Mouse (Mus musculus) embryonic facial prominence, embryonic 14.5 days (tissue): ENCODE measurements around the gene Zdhhc5. TPM values are rescaled to one million over a fixed set of nuclear protein-coding genes. Genes with fewer than 3 reads are reported as not detected.
"Not testable (repeated sequence)": the region's sequence is repeated elsewhere in the genome, so short reads cannot be mapped to it uniquely, and the experiment has no call there.

Experiments used
- ATAC-seq: fragments of 200-750 bp; cut with Nextera tagmentation; 2 replicates; pipeline ENCODE4 v1.8.0; 2017; ENCODE audit warnings: low read depth, moderate number of reproducible peaks, moderate TSS enrichment
- DNase-seq: peaks from one replicate; pipeline ENCODE4 v3.0.0-alpha.2; 2015; ENCODE audit warnings: low spot score
- H3K27ac ChIP-seq: fragments of 300-500 bp; sonication (generic); replicated peaks from 2 replicates; pipeline ENCODE4 v1.5.1; 2014; ENCODE audit warnings: low read depth, mild to moderate bottlenecking, low read length, moderate library complexity
- H3K27me3 ChIP-seq: fragments of 300-500 bp; sonication (generic); replicated peaks from 2 replicates; pipeline ENCODE4 v1.6.1; 2014; ENCODE audit warnings: low read length; ENCODE audit not compliant: control insufficient read depth, insufficient read depth
- H3K36me3 ChIP-seq: fragments of 300-500 bp; sonication (generic); 2 replicates; pipeline ENCODE4 v1.6.1; 2014; ENCODE audit warnings: low read length, mixed read lengths; ENCODE audit not compliant: control insufficient read depth, insufficient read depth
- H3K4me1 ChIP-seq: fragments of 300-500 bp; sonication (generic); 2 replicates; pipeline ENCODE4 v1.6.1; 2014; ENCODE audit warnings: antibody characterized with exemption, low read length; ENCODE audit not compliant: control insufficient read depth, insufficient read depth
- H3K4me2 ChIP-seq: fragments of 300-500 bp; sonication (generic); 2 replicates; pipeline ENCODE4 v1.6.1; 2014; ENCODE audit warnings: low read depth, mild to moderate bottlenecking, low read length, moderate library complexity, mixed read lengths
- H3K4me3 ChIP-seq: fragments of 300-500 bp; sonication (generic); 2 replicates; pipeline ENCODE4 v1.5.1; 2014; ENCODE audit warnings: low read depth, mild to moderate bottlenecking, low read length
- H3K9ac ChIP-seq: fragments of 300-500 bp; sonication (generic); 2 replicates; pipeline ENCODE4 v1.6.1; 2014; ENCODE audit warnings: low read depth, mild to moderate bottlenecking, low read length, moderate library complexity, mixed read lengths
- H3K9me3 ChIP-seq: fragments of 300-500 bp; sonication (generic); 2 replicates; pipeline ENCODE4 v1.6.1; 2016; ENCODE audit warnings: low read length; ENCODE audit not compliant: control insufficient read depth
- WGBS: fragments of 180-500 bp; shearing (Covaris S2); extraction: QIAGEN DNeasy Blood & Tissue Kit; methylation state at CpG from one replicate; pipeline ENCODE4 v1.1.7; 2014; 5-methylcytosine and 5-hydroxymethylcytosine counted together
- polyA plus RNA-seq: library from polyadenylated mRNA; unstranded; fragments of >200 nt; fragmentation: Nextera tagmentation; extraction: Ambion mirVana; gene quantifications from 2 replicates; pipeline ENCODE4 v1.2.1, GENCODE M21; 2014

Zdhhc5 gene
- polyA plus RNA-seq, 1 experiment from 2014 or later = 31.6 TPM

GRCm38 (mm10) chr2:84728191-84728590 lies 13.2 kb upstream of the Zdhhc5 start:
- H3K27ac ChIP-seq, ATAC-seq, H3K9me3 ChIP-seq, H3K4me2 ChIP-seq, H3K27me3 ChIP-seq, H3K9ac ChIP-seq, H3K4me3 ChIP-seq, DNase-seq: not testable (repeated sequence)
- H3K4me1 ChIP-seq = peaks cover 11% of the 10 kb centered on the region; the same call in 1 of the 2 replicates
- 78% methylated on average over 5 of the region's 5 CpGs for WGBS
- peaks cover 25% of the 10 kb centered on the region for H3K36me3 ChIP-seq

GRCm38 (mm10) chr2:84727172-84727858 lies 12.3 kb upstream of the Zdhhc5 start, which contains the start of gene Clp1:
Clp1 (minus strand) TSS chr2:84727350.
- no peaks in the 10 kb centered on the region for H3K27me3 ChIP-seq
- peaks cover 26% of the 10 kb centered on the region for H3K36me3 ChIP-seq
- H3K9me3 ChIP-seq = no peaks in the 10 kb centered on the region
- H3K4me3 ChIP-seq = peak within 1 kb of the TSS; percentile 61
- peak within 1 kb of the TSS; percentile 70 for H3K9ac ChIP-seq
- WGBS = under 1% methylated on average over 39 of the region's 39 CpGs
- peak within 1 kb of the TSS; percentile 87 for H3K27ac ChIP-seq
- H3K4me1 ChIP-seq = peaks cover 11% of the 10 kb centered on the region; the same call in 1 of the 2 replicates
- ATAC-seq (peak; percentile 97), DNase-seq (peak; percentile 99)
- H3K4me2 ChIP-seq = peak within 1 kb of the TSS; percentile 63

GRCm38 (mm10) chr2:84726716-84727115 lies 11.7 kb upstream of the Zdhhc5 start:
- Histone ChIP-seq H3K36me3 (peaks cover 26% of the 10 kb centered on the region), H3K4me1 (peaks cover 11% of the 10 kb centered on the region; the same call in 1 of the 2 replicates), H3K4me3 (peak overlapping the region; percentile 61), H3K27ac (no peak overlapping the region), H3K9ac (peak overlapping the region; percentile 69), H3K4me2 (peak overlapping the region; percentile 63), H3K9me3 (no peaks in the 10 kb centered on the region), H3K27me3 (no peaks in the 10 kb centered on the region)
- DNase-seq (no peak), ATAC-seq (no peak)
- 2% methylated on average over 9 of the region's 9 CpGs for whole genome bisulfite sequencing

- H3K27ac ChIP-seq = no peak overlapping the region
- DNase-seq (no peak), ATAC-seq (no peak)
- WGBS = 93% methylated on average over 10 of the region's 10 CpGs
- peaks cover 31% of the 10 kb centered on the region for H3K36me3 ChIP-seq
- peaks cover 11% of the 10 kb centered on the region; the same call in 1 of the 2 replicates for H3K4me1 ChIP-seq
- peak overlapping the region; percentile 63; the same call in 1 of the 2 replicates for H3K4me2 ChIP-seq
- no peak overlapping the region for H3K4me3 ChIP-seq
- H3K9ac ChIP-seq = no peak overlapping the region
- H3K27me3 ChIP-seq = no peaks in the 10 kb centered on the region
- no peaks in the 10 kb centered on the region for H3K9me3 ChIP-seq
These were observed 10.8 kb upstream of the Zdhhc5 start for GRCm38 (mm10) chr2:84725770-84726169.

DNA sequence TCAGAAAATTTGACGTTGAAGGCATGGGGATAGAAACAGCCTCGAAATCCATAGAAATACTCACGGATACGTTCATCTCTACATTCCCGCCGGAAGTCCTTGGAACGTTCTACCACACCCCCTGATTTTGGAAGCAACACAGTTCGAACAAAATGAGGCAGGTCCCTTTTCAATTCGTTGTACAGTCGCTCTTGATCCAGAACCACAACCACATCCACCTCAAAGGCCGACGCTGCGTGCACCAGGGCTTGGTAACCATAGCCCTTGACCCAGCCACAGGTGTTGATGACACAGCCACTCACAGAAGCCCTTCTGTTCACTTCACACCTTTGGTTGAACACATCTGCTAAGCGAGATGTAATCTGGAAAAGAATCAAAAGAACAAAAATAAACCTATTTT lies 8.9 kb upstream of the Zdhhc5 start:
- Histone ChIP-seq H3K4me1 (peaks cover 11% of the 10 kb centered on the region; the same call in 1 of the 2 replicates), H3K27ac (no peak overlapping the region), H3K4me3 (no peak overlapping the region), H3K9me3 (no peaks in the 10 kb centered on the region), H3K36me3 (peaks cover 31% of the 10 kb centered on the region), H3K4me2 (no peak overlapping the region), H3K9ac (no peak overlapping the region), H3K27me3 (no peaks in the 10 kb centered on the region)
- WGBS = 93% methylated on average over 14 of the region's 14 CpGs
- DNase-seq (no peak), ATAC-seq (no peak)

GRCm38 (mm10) chr2:84721182-84721581 lies 6.2 kb upstream of the Zdhhc5 start:
- Histone ChIP-seq H3K9me3 (no peaks in the 10 kb centered on the region), H3K4me3 (no peak overlapping the region), H3K9ac (no peak overlapping the region), H3K27ac (no peak overlapping the region), H3K27me3 (no peaks in the 10 kb centered on the region), H3K4me1 (0 out of 2 replicates have a peak, but pooled peaks cover 1% of the 10 kb centered on the region), H3K4me2 (no peak overlapping the region), H3K36me3 (peaks cover 31% of the 10 kb centered on the region)
- WGBS = 73% methylated on average over 3 of the region's 3 CpGs
- DNase-seq = no peak
- ATAC-seq = no peak

DNA sequence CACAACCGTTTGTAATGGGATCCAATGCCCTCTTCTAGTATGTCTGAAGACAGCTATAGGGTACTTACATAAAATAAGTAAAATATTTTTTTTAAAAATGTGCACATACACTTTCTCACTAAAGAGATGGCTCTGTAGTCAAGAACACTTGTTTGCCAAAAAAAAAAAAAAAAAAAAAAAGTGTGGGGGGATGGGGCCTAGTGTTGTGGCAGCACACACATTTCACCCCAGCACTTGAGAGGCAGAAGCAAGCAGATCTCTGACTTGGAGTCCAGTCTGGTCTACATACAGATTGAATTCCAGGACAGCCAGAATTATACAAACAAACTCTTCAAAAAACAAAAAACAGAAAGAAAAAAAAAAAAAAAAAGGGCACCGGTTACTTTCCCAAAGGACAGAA lies 5.7 kb upstream of the Zdhhc5 start:
- DNase-seq (no peak), ATAC-seq (no peak)
- H3K36me3 ChIP-seq = peaks cover 30% of the 10 kb centered on the region
- no peak overlapping the region for H3K9ac ChIP-seq
- no peak overlapping the region for H3K4me2 ChIP-seq
- no peak overlapping the region for H3K27ac ChIP-seq
- WGBS = 85% methylated on average over 2 of the region's 2 CpGs
- H3K9me3 ChIP-seq = no peaks in the 10 kb centered on the region
- no peaks in the 10 kb centered on the region for H3K4me1 ChIP-seq
- no peaks in the 10 kb centered on the region for H3K27me3 ChIP-seq
- no peak overlapping the region for H3K4me3 ChIP-seq

DNA sequence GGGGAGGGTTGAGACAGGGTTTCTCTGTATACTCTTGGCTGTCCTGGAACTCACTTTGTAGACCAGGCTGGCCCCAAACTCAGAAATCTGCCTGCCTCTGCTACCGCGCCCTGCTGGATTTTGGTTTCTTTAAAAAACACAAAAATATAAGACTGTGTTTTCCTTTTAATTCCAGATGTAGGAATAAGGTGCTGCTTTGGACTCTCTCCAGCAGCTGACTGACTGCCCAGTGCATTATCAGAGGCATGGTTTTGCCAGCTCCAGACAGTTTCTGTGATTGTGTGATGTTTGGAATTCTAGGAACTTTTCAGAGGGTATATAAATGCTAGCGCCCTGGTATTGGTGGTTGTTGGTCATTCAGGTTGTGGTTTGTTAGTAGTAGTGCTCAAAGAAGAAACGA lies 2.4 kb upstream of the Zdhhc5 start:
- ATAC-seq (no peak), DNase-seq (no peak)
- 0 out of 2 replicates have a peak, but pooled peaks cover 4% of the 10 kb centered on the region for H3K36me3 ChIP-seq
- H3K9me3 ChIP-seq = no peaks in the 10 kb centered on the region
- no peak overlapping the region for H3K4me3 ChIP-seq
- WGBS = 96% methylated on average over 4 of the region's 4 CpGs
- no peak overlapping the region for H3K27ac ChIP-seq
- peaks cover 9% of the 10 kb centered on the region for H3K4me1 ChIP-seq
- no peak overlapping the region for H3K4me2 ChIP-seq
- no peak overlapping the region for H3K9ac ChIP-seq
- H3K27me3 ChIP-seq = no peaks in the 10 kb centered on the region
